Mouse (Mus musculus): Measurements from ENCODE around the gene Mcub. TPM values are rescaled to one million over a fixed set of nuclear protein-coding genes. Genes with fewer than 3 reads are reported as not detected.

Mcub gene
- polyA plus RNA-seq, 1 experiment, result 12.2 TPM

GRCm38 (mm10) chr3:129893143-129893542 is 76.9 kb downstream of the Mcub start:
- no peak for DNase-seq (ENCODE audit: low spot score)

GRCm38 (mm10) chr3:129892003-129892402 is 78.0 kb downstream of the Mcub start:
- no peak for DNase-seq (ENCODE audit: low spot score)

GRCm38 (mm10) chr3:129887779-129888517 is 82.1 kb downstream of the Mcub start:
- no peak for DNase-seq (ENCODE audit: low spot score)

GRCm38 (mm10) chr3:129886430-129886829 is 83.6 kb downstream of the Mcub start:
- DNase-seq (ENCODE audit: low spot score), result no peak

GRCm38 (mm10) chr3:129885577-129885976 is 84.4 kb downstream of the Mcub start:
- DNase-seq (ENCODE audit: low spot score), result no peak

GRCm38 (mm10) chr3:129880925-129881593 is 88.9 kb downstream of the Mcub start:
- DNase-seq (ENCODE audit: low spot score), result no peak

- DNase-seq (ENCODE audit: low spot score), result no peak
These were observed 90.1 kb downstream of the Mcub start for GRCm38 (mm10) chr3:129879913-129880312.

- DNase-seq (ENCODE audit: low spot score), result no peak
These were observed 90.8 kb downstream of the Mcub start for GRCm38 (mm10) chr3:129879131-129879757.

- peak; percentile 88 for DNase-seq (ENCODE audit: low spot score)
These were observed 91.5 kb downstream of the Mcub start, which contains the start of gene Pla2g12a for GRCm38 (mm10) chr3:129878405-129879021. Gene Pla2g12a, plus strand, starts transcription at chr3:129878606.

- no peak for DNase-seq (ENCODE audit: low spot score)
These were observed 92.7 kb downstream of the Mcub start for GRCm38 (mm10) chr3:129877327-129877726.

Other genes with a start within 250 kb of the Mcub start
- gene Egf, start 214.9 kb downstream of the Mcub start, polyA plus RNA-seq (2012; rRNA removed), result 2.2 and 2.4 TPM in 2 replicates
- 0.12 and 0.16 TPM in 2 replicates for gene Lrit3, start 166.2 kb downstream of the Mcub start, polyA plus RNA-seq (2012; rRNA removed)
- 0.19 and 0.24 TPM in 2 replicates for gene Rrh, start 147.6 kb downstream of the Mcub start, polyA plus RNA-seq (2012; rRNA removed)
- gene Gar1, start 138.8 kb downstream of the Mcub start, polyA plus RNA-seq (2012; rRNA removed), result 42.3 and 44.0 TPM in 2 replicates
- gene Cfi, start 134.3 kb downstream of the Mcub start, polyA plus RNA-seq (2012; rRNA removed), result 0.34 and 0.39 TPM in 2 replicates
- gene Pla2g12a, start 91.6 kb downstream of the Mcub start, polyA plus RNA-seq (2012; rRNA removed), result 20.2 and 23.8 TPM in 2 replicates
- gene Casp6, start 68.8 kb downstream of the Mcub start, polyA plus RNA-seq (2012; rRNA removed), result 38.2 and 48.0 TPM in 2 replicates
- 60.6 and 63.7 TPM in 2 replicates for gene Sec24b, start 91.3 kb upstream of the Mcub start, polyA plus RNA-seq (2012; rRNA removed)
- 23.1 and 24.7 TPM in 2 replicates for gene Col25a1, start 161.3 kb upstream of the Mcub start, polyA plus RNA-seq (2012; rRNA removed)